Mouse (Mus musculus): ENCODE results near the gene Pstpip1.

Pstpip1 gene

DNA sequence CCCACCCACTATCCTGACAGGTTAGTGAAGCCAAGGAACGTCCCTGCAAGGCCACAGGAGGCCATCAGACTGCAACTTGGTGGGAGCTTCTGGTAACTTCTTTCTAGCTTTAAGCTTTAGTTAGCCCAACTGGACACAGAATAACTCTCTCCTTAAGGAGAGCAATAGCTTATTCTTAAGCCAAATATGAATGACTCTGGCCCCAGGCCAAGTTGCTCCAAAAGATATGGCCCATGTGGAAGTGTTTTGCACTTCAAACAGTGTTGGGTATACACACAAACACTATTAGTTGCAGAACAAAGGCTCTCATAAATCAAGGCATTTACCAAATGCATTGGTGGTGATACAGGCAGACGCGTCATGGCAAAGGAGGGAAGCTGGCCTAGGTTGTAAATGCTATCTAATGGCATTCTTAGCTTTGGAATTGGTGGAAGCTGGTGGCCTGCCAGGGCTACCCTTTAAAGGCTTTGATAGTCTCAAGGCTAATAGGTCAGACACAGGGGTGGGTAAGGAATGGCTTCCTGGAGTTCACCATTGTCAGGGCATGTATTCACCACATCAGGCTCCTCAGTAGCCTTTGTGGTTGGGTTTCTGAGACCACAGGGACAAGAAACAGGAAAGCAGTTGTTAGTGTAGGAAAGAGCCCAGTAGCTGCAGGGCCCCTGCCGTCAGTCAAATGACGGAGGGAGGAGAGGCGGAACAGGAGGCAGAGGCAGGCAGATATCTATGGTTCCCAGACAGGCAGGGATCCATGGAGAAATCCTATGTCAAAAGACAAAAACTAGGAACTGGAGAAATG is 16.7 kb downstream of the Pstpip1 start:
- no peak for DNase-seq (ENCODE audit: low spot score in 2 of 2)

DNA sequence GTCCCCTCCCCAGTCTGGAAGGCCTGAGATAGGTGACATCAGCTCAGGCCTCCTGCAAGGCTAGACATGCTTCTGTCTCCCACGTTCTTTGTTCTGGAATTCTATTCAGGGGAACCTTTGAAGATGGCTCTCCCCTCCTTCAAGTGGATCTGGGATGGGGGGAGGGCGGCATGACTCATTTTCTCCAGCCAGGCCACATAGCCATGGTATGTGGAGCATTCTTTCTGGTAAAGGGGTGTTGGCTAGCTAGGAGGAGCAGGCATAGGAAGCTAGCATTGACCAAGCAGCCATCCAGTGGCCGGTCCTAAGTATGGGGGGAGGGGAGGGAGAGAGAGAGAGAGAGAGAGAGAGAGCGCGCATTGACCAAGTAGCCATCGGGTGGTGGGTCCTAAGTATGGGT is 17.8 kb downstream of the Pstpip1 start:
- no peak for DNase-seq (ENCODE audit: low spot score in 2 of 2)

DNA sequence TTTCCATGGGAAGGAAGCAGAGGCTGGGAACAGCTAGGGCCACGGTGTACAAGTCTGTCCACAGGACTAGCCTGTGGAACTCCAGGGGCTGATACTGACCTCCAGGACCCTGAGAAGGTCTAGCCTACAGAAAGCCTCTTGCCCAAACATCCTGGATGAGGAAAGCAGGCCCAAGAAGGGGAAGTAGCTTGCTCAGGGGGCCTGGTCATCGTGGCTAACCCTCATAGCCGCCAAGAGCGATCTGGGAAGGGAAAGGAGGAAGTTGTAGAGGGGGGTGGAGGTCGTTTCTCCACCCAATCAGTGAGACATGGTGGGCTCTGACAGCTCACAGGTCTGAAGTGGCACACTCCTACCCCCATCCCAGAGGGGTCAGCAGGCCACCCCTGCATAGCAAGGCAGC is 18.4 kb downstream of the Pstpip1 start:
- no peak for DNase-seq (ENCODE audit: low spot score in 2 of 2)

DNA sequence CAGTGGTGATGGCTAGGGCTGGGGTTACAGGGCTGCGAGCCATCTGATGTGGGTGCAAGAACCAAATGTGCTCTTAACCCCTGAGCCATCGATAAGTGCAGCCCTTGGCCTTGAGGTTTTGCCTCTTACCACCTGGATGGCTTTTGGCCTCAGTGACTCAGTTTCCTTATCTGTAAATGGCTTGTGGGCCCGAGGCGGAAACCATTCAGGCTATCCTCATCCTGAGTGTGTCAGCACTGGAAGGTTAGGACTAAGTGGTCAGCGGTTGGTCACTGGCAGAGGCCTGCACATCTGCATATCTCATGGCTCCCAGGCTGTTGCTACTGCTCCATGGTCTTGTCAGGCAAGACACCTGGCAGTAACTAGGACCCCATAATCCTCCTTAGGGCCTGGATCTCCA is 28.3 kb downstream of the Pstpip1 start:
- DNase-seq (ENCODE audit: low spot score in 2 of 2), result no peak

DNA sequence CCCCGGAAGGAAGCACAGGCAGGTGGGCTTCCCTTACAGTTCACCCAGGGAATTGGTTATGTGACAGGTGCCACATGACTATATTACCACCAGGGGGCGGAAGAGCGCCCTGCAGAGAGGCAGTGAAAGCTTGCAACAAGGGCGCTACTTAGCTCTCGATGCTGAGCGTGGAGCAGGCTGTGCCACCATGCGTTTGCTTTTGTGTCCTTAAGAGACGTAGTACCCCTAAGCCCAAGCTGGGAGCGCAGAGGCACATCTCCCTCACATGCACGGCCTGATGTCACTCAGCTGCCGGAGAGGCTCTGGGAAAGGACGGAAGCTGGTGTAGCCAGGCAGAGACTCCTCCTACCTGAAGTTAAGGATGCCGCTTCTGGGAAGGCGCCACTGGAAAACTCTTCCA is 28.8 kb downstream of the Pstpip1 start:
- peak; percentile 39 to 56 for DNase-seq (ENCODE audit: low spot score in 2 of 2)

DNA sequence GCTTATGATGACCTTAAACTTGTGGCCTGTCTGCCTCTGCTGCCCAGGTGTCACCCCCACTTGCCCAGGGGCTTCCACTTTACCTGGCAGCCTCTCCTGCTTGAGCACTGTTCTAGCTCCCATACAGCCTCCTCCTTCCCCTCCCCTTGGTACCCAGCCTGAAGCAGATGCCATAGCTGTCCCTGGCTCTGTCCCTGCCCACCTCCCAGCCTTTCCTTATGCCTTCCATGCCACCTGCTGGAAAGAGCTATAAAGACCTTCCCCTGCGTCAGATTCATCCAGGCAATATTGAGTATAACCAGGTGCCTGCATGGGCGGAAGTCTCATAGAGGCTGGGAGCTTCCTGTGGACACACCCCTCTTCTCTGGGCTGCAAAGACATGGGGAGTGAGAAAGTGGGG is 29.9 kb downstream of the Pstpip1 start:
- DNase-seq (ENCODE audit: low spot score in 2 of 2), result no peak

DNA sequence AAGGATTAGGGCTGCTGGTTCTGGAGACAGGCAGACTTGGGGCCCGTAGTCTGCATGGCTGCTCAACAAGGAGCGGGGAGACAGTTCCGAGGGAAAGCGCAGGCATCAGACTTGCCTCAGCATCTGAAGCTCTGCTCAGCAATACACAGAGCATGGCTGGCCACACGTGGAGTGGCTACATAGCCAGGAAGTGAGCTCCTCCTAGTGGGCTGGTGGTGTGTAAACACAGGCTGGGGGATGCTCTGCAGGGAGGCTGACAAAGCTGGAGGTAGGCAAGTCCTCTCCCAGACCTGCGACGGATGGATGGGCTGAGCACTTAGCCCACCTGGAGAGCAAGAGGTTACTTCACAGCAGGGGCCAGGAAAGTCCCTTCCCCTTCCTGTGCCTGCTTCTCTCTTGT is 31.3 kb downstream of the Pstpip1 start:
- no peak for DNase-seq (ENCODE audit: low spot score in 2 of 2)

DNA sequence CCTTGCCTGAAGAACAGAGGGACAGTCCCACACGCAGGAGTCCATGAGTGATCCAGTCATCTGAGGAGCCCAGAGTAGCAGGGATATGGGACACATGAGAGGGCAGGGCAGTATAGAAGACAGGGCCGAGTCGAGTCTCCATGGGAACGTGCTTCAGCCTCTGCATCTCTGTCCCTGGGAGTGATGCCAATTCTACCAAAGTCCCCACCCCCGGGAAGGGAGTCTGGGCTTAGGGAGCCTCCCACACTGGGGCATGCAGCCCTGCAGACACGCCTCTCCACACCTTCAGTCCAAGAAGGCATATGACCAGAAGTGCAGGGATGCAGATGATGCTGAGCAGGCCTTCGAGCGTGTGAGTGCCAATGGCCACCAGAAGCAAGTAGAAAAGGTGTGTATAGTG is 33.2 kb downstream of the Pstpip1 start:
- DNase-seq (ENCODE audit: low spot score in 2 of 2), result no peak

DNA sequence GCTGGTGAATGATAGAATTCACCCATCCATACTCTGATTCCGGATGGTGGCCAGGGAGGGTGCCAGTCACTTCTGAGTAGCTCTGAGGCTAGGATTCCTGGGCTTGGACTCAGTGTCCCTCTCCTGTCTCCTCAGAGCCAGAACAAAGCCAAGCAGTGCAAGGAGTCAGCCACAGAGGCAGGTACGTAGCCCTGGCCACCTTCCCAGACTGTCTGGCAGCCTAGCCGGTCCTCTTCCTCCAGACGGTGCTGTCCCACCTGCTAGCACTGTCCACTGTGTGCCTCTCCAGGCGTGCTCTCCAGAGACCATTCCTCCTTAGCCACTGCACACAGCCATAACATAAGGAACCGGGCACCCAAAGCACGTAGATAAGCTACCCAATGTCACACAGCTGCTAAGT is 33.9 kb downstream of the Pstpip1 start:
- no peak for DNase-seq (ENCODE audit: low spot score in 2 of 2)

DNA sequence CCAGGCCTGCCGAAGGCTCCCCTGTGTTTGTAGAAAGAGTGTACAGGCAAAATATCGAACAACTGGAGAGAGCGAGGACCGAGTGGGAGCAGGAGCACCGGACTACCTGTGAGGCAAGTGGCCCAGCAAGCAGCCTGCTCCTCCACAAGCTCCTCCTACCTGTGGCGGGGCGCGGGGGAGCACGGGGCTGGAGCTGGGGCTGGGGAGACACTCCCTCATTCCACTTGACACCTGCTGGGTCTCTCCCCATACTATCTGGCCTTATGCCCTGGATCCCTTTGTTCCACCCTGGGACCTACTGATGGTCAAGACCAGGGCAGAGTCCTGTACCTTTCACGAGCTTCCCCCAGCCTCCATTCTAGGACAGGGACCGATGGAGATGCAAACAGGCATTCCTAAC is 34.8 kb downstream of the Pstpip1 start:
- DNase-seq (ENCODE audit: low spot score in 2 of 2), result no peak

DNA sequence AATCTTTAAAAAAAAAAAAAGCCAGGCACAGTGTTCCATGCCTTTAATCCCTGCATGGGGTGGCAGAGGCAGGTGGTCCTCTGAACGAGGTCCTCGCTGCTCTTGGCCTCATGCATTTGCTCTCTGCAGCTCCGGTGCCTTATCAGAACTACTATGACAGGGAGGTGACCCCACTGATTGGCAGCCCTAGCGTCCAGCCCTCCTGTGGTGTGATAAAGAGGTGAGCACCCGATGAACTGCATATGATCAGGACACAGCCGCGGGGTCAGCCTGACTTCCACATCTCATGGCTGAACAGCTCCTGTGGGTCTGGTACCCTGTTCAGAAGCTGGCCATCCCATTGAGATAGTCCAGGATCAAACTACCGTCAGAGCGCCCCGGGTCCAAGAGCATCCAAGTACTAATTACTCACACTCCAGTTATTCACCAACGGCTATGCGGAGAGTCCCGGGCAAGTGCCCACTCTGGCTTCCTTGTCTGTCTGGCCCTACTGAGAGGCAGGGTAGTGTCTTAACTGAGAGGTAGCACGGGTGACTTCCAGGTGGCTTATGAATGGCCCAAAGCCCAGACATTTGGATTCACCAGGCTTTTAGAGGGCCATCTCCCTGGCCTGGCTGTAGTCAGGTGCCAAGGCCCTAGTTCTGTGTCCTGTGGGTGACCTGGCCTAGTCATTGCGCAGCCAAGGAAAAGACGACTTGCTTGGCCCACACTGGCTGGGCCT is 36.9 kb downstream of the Pstpip1 start:
- DNase-seq (ENCODE audit: low spot score in 2 of 2), result no peak

DNA sequence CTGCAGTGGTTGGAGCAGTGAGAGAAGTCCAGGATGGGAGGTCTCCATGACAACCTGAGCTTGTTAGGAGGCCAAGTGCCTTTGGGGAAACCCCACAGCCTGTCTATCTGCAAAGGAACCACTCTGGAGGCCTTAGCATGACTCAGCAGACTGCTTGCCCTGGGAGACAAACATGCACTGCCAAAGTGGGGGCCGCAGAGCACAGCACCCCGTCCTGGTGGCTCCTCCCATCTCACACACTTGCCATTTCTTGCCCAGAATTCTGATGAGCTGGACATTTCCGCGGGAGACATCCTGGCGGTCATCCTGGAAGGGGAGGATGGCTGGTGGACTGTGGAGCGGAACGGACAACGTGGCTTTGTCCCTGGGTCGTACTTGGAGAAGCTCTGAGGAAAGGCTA is 38.6 kb downstream of the Pstpip1 start:
- no peak for DNase-seq (ENCODE audit: low spot score in 2 of 2)

DNA sequence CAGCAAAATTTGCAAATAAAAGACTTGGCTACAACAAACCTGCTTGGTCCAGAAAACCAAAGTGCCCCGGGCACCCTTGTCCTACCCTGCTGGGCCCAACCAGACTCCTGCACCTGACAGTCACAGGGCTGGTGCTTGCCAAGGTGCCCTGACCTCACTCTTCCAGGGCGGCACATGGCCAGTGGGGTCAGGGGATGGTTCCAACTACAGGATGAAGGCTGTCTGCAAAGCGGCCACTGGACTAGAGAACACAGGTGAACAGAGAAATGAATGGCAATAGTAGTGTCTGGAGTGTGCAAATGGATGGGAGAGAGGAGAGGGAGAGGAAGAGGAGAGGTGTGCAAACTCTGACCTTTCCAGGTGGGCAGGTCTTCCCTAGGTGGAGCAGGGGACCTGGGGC is 40.2 kb downstream of the Pstpip1 start:
- DNase-seq (ENCODE audit: low spot score in 2 of 2), result no peak

DNA sequence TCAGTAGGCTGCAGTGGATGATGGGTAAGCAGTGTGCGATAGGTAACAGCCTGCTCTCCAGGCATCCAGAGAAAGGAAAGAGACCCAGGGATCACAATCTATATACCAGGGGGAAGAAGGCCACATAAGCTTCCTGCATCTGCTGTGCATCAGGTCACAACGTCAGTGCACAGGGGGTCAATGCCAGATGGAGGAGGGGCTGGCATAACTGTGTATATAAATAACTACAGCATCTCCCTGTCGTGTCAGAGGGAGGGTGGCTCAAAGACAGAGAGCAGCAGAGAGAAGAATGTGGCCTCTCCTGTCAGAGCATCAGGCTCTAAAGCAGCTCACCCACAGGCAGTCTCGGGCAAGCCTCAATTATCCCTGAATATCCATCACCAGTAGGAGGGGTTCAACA is 40.8 kb downstream of the Pstpip1 start:
- DNase-seq (ENCODE audit: low spot score in 2 of 2), result no peak

DNA sequence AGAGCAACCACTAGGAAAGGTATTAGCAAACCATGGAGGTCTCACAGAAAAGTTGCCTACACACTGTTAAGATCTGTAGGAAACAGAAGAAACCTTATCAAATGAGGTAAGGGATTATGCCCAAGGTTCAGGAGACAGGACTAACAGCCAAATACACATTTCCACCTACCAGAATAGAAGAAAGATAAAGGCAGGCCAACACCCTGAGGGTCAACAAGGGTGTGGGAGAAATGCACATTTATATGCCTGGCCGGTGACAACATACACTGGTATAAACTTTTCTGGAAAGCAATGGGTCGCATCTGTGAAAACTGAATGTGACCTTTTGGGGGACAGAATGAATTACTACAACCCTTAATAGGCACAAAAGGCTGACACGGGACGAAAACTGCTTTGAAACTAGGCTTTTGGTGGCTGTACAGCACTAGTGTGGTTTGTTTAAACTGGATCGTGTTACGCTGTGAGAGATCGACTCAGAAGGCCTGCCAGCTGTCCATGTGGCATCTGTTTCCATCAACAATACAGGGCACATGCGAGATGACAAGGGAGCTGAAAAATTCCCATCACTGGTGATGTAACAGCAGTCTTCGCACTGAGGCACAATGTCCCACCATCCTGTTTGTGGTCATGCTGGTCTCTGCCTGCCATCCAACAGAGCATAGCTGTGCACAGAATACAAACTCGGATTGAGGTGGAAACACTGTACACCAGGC is 42.2 kb downstream of the Pstpip1 start:
- DNase-seq (ENCODE audit: low spot score in 2 of 2), result no peak

DNA sequence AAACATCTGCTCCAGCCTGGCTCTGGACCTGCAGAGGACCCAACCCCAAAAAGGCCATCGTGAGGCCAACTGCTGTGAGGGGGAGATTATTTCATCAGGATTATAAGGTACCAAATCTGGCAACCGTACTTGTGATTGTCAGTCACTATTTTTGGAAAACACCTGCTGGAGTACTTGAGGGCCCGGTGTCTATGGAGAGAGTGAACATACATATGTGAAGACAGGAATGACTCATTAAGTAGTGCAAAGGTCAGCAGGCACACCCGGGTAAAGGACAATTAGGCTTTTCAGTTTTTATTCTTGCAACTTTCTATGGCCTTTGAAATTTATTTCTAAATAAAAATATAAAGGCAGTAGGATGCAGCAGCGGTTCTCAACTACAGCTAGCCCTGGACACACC is 44.2 kb downstream of the Pstpip1 start:
- DNase-seq (ENCODE audit: low spot score in 2 of 2), result no peak

DNA sequence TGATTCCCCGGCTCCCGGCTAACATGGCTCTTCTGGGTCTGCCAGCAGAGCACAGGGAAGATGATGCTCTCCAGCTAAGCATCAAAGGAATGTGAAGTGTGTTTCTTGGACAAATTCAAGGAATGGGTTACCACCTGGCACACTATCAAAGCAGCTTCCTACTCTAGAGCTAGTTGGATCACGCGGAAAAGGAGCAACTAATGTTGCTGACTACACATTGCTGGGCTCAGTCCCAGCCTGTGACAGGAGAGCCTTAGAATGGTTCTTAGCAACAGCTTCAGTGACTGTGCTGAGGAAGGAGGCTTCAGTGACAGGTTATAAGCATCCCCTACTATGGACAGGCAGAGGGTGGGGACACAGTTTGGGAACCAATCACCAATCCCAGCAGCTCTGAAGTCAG is 44.9 kb downstream of the Pstpip1 start:
- DNase-seq (ENCODE audit: low spot score in 2 of 2), result no peak

DNA sequence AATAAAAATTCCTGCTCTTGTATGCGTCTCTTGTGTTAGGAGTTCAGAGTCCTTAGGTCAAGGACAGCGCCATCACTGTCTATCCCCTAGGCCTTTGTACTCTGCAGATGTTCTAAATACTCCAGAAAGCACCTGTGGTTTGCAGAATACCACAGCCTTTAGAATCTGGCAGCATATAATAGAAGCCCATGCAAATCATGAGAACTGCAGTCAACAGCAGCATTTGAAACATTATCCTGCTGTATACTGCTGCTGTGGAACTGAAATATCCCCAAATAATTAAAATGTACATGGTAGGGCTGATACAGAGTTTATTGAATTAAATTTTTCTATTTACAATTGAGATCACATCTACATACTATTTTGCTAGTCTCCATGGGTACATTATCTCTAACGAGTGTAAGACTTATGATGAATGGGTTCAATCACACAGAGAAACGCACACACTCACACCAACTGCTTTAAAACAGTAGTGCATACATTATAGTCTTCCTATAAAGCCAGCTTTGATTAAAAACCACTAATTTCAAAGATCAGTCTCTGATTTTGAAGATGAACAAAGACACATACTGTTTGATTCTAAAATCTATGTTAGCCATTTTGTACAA is 45.9 kb downstream of the Pstpip1 start:
- DNase-seq (ENCODE audit: low spot score in 2 of 2), result no peak

DNA sequence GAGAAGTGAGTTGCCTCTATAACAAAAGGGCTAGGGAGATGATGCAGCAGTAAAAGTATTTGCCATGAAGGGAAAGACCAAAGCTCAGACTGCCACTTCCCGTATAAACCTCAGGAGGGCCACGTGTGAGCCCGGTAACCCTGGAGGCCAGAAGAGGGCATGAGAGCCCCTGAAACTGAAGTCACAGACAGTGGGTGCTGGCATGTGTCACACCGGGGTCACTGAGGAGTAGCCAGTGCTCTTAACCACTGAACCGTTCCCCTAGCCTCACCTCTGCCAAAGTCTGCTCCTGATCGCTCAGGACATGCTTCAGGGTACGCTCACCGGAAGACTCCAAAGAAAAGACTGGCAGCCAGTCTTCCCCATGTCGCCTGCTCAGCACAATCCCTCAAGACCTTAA is 52.0 kb downstream of the Pstpip1 start:
- no peak for DNase-seq (ENCODE audit: low spot score in 2 of 2)

DNA sequence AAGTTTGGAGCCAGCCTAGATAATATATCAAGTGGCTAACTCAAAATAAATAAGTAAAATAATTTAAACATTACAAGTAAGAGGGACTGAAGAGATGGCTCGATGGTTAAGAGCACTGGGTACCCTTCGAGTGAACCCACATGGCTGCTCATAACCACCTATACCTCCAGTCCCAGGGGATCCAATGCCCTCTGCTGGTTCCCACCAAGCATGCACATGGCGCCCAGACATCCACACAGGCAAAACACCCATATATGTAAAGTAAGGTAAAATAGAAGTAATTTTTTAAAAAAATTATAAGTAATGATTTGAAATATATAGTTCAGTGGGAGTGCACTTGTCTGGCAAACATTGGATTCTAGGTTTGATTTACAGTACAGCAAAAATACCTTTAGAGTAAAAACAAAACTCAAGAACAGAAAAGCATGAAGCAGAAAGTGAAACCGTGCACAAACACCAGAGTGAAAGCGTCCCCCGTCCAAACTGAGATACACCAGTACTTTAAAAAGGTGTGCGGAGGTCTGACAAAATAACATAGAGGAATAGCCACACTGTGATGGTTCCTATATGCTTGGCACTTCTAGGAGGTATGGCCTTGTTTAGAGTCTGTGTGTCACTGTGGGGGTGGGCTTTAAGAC is 54.7 kb downstream of the Pstpip1 start:
- no peak for DNase-seq (ENCODE audit: low spot score in 2 of 2)

DNA sequence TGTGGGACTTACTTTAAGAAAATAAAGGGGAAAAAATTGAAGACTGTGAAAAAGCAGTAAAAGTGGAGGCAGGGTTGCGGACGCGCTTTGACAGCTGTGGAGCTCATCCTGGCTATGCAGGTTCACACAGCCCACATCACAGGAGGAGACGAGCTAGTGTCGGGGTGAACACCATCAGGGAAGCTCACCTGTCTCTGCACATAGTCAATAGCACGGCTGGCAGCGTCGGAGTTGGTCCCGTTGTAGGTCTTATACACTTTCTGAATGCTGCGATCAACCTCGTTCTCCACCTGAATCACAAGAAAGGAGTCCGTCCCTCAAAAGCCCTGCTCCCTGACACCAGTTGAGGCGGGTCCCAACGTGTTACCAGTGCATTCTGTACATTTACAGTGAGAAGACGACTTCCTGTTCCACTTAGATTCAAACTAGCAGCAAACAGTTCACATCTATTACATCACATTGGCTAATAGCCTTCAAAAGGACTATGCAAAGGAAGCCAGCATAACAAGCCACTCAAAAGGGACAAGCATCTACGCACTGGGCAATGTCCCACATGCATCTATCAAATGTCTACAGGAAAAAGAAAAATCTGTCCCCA is 56.7 kb downstream of the Pstpip1 start:
- DNase-seq (ENCODE audit: low spot score in 2 of 2), result no peak
